Mouse (Mus musculus) bone marrow macrophage, adult 2 months (primary cell): Measurements from ENCODE around the gene Arrb1. TPM values are rescaled to one million over a fixed set of nuclear protein-coding genes. Genes with fewer than 3 reads are reported as not detected.

ENCODE experiments used
- H3K27ac ChIP-seq: 2 replicates; pipeline ENCODE4 v1.5.1; 2012; ENCODE audit warnings: low read depth, low read length; ENCODE audit not compliant: insufficient read depth
- H3K4me1 ChIP-seq: 2 replicates; pipeline ENCODE4 v1.6.1; 2012; ENCODE audit warnings: low read length; ENCODE audit not compliant: control insufficient read depth, insufficient read depth
- H3K4me3 ChIP-seq: 2 replicates; pipeline ENCODE4 v1.5.1; 2012; ENCODE audit warnings: mild to moderate bottlenecking, low read length, moderate library complexity; ENCODE audit not compliant: insufficient read depth
- CTCF ChIP-seq: IDR thresholded peaks from 2 replicates; pipeline ENCODE4 v1.5.1; 2012; ENCODE audit warnings: low read depth, mild to moderate bottlenecking, low read length, moderate library complexity
- POLR2A ChIP-seq: IDR thresholded peaks from 2 replicates; pipeline ENCODE4 v1.6.1; 2012; ENCODE audit warnings: mild to moderate bottlenecking, low read depth, low read length, borderline replicate concordance
- polyA plus RNA-seq: library from polyadenylated mRNA; stranded (reverse); fragments of >200 nt; gene quantifications from 2 replicates; pipeline ENCODE4 v1.2.4, GENCODE M21; 2012; ENCODE audit not compliant: missing spikeins, insufficient read depth, insufficient read length

Gene Arrb1
- polyA plus RNA-seq, 1 experiment, result 135 TPM

DNA sequence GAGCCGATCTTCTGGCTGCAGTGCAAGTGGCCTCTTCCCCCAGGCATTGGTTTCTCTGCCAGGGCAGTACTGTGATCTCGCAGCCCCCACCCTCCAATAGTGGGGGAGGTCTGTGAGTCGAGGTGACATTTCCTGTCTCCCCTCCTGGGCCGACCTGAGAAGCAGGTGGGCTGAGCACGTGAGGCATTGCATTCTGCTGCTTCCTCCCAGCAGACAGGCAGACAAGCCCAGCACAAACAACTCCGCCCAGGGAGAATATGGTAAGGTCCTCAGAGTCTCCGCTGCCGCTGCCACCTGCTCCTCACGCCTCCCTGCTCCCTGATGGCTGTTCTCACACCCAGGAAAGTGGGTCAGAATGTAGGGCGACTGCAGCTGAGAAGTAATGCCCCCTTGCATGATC, 37.7 kb downstream of the Arrb1 start:
- TF ChIP-seq POLR2A (no peak), CTCF (no peak)
- Histone ChIP-seq H3K4me3 (no peak overlapping the region), H3K27ac (no peak overlapping the region), H3K4me1 (no peaks in the 10 kb centered on the region)

DNA sequence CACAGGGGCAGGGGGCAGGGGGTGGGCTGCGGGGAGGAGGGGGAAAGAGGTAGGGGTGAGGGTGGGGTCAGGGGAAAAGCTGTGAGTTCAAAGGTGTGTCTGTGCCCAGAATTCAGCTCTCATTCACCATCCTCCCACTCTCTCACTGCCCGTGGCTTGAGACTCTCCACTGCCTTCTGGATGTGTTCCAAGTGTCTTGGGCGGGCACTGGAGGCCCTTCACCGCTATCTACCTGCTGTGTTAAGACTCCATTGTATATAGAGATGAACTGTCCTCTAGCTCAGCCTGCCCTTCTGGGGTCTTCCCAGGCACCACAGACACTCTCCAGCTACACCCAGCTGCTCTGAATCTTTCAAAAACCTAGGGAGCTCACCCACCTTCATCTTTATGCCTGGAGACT, 38.1 kb downstream of the Arrb1 start:
- H3K27ac ChIP-seq, result no peak overlapping the region
- TF ChIP-seq CTCF (no peak), POLR2A (no peak)
- no peaks in the 10 kb centered on the region for H3K4me1 ChIP-seq
- H3K4me3 ChIP-seq, result no peak overlapping the region

DNA sequence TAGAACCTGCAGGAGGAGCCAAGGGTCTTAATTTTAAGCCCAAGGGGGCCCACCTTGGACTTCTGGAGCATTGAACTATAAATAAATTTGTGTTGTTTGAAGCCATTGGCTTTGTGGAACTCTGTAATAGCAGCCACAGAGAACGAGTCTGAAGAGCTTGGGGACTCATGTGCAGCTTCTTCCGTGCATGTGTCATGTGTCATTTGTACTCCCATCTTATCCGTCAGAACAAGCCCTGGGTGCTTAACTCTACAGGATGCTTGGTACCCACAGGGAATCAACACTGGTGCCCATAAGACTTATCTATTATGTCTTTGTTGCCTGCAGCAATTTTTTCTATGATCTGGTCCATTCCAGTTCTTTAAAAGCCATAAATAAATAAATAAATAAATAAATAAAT, 43.0 kb downstream of the Arrb1 start:
- Histone ChIP-seq H3K4me1 (peaks cover 16% of the 10 kb centered on the region), H3K4me3 (no peak overlapping the region), H3K27ac (no peak overlapping the region)
- TF ChIP-seq POLR2A, result no peak
- no peak for TF ChIP-seq CTCF

DNA sequence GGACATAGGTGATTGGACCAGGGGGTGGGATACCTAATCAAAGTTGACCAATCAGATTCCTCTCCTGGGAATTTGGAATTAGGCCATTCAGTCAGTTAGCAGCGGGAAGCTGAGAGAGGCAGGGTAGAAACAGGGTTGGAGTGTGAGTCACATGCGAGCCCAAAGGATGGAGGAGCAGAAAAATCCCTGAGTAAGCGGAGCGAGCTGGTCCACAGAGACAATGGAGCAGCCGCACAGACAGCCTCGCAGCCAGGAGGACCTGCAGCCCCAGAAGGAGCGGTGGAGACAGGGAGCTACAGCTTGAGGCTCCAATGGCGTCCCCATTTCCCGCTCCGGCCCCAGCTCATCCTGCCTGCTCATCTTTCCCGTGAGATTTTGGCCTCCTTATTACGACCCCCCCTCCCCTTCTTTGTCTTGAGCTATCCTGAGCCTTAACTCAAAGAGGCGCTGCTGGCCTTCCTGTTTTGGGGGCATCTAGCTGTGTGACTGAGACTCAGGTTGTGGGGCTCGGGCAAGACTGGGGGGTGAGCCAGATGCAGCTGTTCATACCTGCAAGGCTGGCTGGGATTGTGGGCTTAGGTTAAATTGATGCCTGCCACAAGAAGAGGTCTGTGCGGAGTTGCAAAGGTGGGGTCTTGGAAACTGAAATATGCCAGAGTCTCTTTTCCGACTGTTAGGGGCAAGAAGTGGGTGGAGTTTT, 44.4 kb downstream of the Arrb1 start:
- no peak overlapping the region for H3K4me3 ChIP-seq
- TF ChIP-seq CTCF, result no peak
- no peak for TF ChIP-seq POLR2A
- peaks cover 16% of the 10 kb centered on the region for H3K4me1 ChIP-seq

DNA sequence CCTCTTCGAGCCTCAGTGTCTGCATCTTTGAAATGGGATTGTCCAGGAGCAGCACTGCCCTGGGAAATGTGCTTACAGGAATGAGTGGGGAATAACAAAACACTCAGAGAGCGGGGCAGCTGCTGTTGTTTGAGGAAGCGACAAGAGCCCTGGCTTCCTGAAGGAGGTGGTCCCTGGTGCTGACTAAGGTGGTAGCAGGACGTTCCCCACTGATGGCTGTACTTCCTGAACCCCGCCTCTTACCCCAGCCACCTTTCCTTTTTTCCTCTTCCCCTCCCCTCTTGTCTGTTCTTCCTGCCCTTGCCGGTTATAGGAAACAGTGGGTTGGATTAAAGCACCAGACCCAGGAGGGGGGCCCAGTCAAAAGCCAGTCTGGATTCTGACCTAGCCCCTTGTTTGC, 45.0 kb downstream of the Arrb1 start:
- no peak for TF ChIP-seq POLR2A
- Histone ChIP-seq H3K27ac (no peak overlapping the region), H3K4me3 (no peak overlapping the region), H3K4me1 (peaks cover 16% of the 10 kb centered on the region)

More for the DNA sequence above, 44.4 kb downstream of the Arrb1 start:
- no peak overlapping the region for H3K27ac ChIP-seq

DNA sequence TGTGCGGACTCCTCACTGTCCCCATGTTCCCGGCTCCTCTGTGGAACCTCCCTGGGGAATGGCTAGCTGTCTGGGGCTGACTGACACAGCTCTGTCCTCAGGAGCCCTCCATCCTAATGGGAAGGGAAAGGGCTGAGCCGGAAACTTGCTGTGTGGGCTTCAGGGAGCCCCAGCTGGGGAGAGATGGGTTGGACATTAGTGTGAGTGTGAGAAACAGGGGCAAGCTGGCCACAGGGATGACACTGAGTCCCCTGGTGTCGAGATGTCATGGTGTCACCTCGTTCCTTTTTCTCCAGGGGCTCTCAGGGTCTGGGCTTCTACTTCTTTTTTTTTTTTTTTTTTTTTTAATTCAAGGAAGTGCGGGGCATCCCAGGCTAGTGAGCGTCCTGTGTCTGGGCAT, 47.0 kb downstream of the Arrb1 start:
- TF ChIP-seq POLR2A (no peak), CTCF (no peak)
- no peak overlapping the region for H3K27ac ChIP-seq
- H3K4me1 ChIP-seq, result peaks cover 16% of the 10 kb centered on the region
- H3K4me3 ChIP-seq, result no peak overlapping the region

DNA sequence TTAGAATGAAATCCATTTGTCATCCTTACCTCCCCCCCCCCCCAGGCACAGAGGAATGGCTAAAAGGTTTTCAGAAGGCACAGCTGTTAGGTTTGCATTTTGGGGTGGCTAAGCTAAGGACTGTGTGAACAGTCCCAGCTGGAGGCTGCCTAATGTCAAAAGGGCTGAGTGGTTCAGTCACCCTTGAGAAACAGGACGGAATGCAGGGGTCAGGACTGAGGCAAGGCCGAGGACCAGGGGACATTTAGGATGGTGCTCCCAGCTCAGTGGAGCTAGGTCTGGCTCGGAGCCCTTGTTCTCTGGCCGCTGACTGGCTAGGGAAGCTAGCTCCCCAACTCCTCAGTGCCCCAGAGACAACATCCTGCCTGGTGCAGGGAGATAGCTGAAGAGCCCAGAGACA, 47.6 kb downstream of the Arrb1 start:
- H3K27ac ChIP-seq, result no peak overlapping the region
- peaks cover 16% of the 10 kb centered on the region for H3K4me1 ChIP-seq
- TF ChIP-seq POLR2A, result no peak
- TF ChIP-seq CTCF, result no peak
- H3K4me3 ChIP-seq, result no peak overlapping the region

DNA sequence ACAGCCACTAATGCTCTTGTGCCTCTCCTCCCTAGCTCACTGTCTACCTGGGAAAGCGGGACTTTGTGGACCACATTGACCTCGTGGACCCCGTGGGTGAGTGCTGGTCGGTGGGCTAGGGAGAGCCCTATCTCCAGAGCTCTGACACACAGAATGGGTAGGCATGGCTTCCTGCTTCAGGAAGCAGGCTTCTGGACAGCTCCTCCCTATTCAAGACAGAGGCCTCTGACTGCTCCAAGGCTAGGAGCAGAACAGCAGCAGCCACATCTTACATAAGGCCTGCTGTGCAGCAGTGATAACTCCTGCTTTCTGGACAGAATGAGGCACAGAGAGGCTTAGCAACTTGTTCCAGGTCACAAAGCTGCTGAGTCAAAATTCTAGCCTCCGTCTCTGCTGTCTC, 48.4 kb downstream of the Arrb1 start:
- H3K4me3 ChIP-seq, result no peak overlapping the region
- peaks cover 16% of the 10 kb centered on the region for H3K4me1 ChIP-seq
- TF ChIP-seq CTCF, result no peak
- no peak for TF ChIP-seq POLR2A
- no peak overlapping the region for H3K27ac ChIP-seq

DNA sequence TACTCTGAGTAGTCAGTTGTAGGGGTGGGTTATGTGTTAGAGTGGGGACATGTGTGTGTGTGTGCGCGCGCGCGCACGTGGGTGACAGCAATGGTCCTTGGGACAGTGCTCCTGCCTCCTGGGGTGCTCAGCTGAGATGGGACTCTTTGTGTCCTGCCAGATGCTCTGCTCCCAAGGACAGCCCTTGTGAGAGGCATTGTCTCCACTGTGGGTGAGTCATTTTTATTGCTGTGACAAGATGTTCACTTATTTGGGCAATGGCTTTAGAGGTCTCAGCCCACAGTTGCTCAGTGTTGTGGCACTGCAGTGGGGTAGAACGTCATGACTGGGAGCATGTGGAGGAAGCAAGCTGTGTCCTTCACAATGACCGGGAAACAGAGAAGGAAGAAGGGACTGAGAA, 50.7 kb downstream of the Arrb1 start:
- Histone ChIP-seq H3K4me3 (no peak overlapping the region), H3K27ac (no peak overlapping the region), H3K4me1 (no peaks in the 10 kb centered on the region; the same call in 1 of the 2 replicates)
- TF ChIP-seq CTCF, result no peak
- TF ChIP-seq POLR2A, result no peak

DNA sequence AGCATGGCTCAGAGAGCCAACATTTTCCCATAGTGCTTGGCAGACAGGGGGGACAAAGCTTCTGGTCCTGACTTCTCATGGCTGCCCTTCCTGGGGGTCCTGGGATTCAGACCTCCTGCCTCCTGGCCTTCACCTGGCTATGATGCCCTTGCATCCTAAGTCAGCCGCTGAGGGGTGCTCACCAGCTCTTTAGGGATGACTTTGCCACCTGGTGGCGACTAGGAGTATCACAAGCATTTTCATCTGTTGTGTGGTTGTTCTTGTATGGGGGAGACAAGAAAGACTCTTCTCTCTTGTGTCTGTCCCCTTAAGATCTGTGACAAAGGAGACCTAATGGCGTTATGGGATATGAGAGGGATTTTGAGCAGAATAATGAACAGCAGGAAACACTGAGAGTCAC, 54.8 kb downstream of the Arrb1 start:
- no peak overlapping the region for H3K27ac ChIP-seq

More for the DNA sequence above, 54.8 kb downstream of the Arrb1 start:
- TF ChIP-seq POLR2A (no peak), CTCF (peak; percentile 43)
- Histone ChIP-seq H3K4me1 (no peaks in the 10 kb centered on the region), H3K4me3 (no peak overlapping the region)
